Mouse (Mus musculus): ENCODE results near the gene Rtn2.

GRCm38 (mm10) chr7:19327782-19328181 lies 45.4 kb downstream of the Rtn2 start:
- TF ChIP-seq CTCF (IDR thresholded peaks at IDR 0.05; ENCODE audit: borderline replicate concordance, insufficient read depth, low read depth, low read length) = no peak
- TF ChIP-seq POLR2A (IDR thresholded peaks at IDR 0.05; ENCODE audit: borderline replicate concordance, insufficient read depth, low read length) = no peak

Measured in cerebellum, adult 2 months (tissue).